Mouse (Mus musculus) liver, embryonic 14.5 days (tissue): ENCODE results near the gene Kdm1a. TPM values are rescaled to one million over a fixed set of nuclear protein-coding genes. Genes with fewer than 3 reads are reported as not detected.

Experiments used
- ATAC-seq: fragments of 200-750 bp; cut with Nextera tagmentation; 2 replicates; pipeline ENCODE4 v1.8.0; 2017; ENCODE audit warnings: moderate number of reproducible peaks, mild to moderate bottlenecking, moderate library complexity; ENCODE audit not compliant: insufficient read depth
- DNase-seq, 3 experiments: peaks; one replicate each; pipeline ENCODE4 v3.0.0-alpha.2; 2012 to 2013; ENCODE audit warnings: low read depth in 3 of 3, low spot score in 3 of 3
- H3K27ac ChIP-seq: fragments of 300-500 bp; sonication (generic); 2 replicates; pipeline ENCODE4 v1.5.1; 2014; ENCODE audit warnings: moderate library complexity, mild to moderate bottlenecking, control low read depth, inconsistent platforms
- H3K27me3 ChIP-seq: fragments of 300-500 bp; sonication (generic); 2 replicates; pipeline ENCODE4 v1.6.1; 2014; ENCODE audit warnings: mild to moderate bottlenecking, low read length, moderate library complexity; ENCODE audit not compliant: control insufficient read depth, insufficient read depth
- H3K36me3 ChIP-seq: fragments of 300-500 bp; sonication (generic); replicated peaks from 2 replicates; pipeline ENCODE4 v1.6.1; 2014; ENCODE audit warnings: low read depth; ENCODE audit not compliant: control insufficient read depth, insufficient read depth
- H3K4me1 ChIP-seq, 2 experiments: fragments of 200-500 bp in 1 of 2; fragments of 300-500 bp in 1 of 2; sonication (generic) in 1 of 2; replicated peaks; 2 replicates each; pipeline ENCODE4 v1.6.1; 2012 to 2014; ENCODE audit warnings: antibody characterized with exemption in 1 of 2, inconsistent platforms in 1 of 2, low read length in 1 of 2; ENCODE audit not compliant: control insufficient read depth in 2 of 2, insufficient read depth in 2 of 2
- H3K4me2 ChIP-seq: fragments of 300-500 bp; sonication (generic); 2 replicates; pipeline ENCODE4 v1.6.1; 2014; ENCODE audit warnings: low read depth, mild to moderate bottlenecking, control low read depth, moderate library complexity
- H3K4me3 ChIP-seq, 2 experiments: fragments of 200-500 bp in 1 of 2; fragments of 300-500 bp in 1 of 2; sonication (generic) in 1 of 2; 2 replicates each; pipeline ENCODE4 v1.5.1; 2012 to 2014; ENCODE audit warnings: low read depth in 2 of 2, low read length in 2 of 2, mild to moderate bottlenecking in 2 of 2, control low read depth in 1 of 2, inconsistent platforms in 1 of 2, moderate library complexity in 1 of 2; ENCODE audit not compliant: insufficient read depth in 1 of 2
- H3K9ac ChIP-seq: fragments of 300-500 bp; sonication (generic); replicated peaks from 2 replicates; pipeline ENCODE4 v1.6.1; 2014; ENCODE audit warnings: mild to moderate bottlenecking, control low read depth, moderate library complexity
- H3K9me3 ChIP-seq: fragments of 300-500 bp; sonication (generic); 2 replicates; pipeline ENCODE4 v1.6.1; 2016; ENCODE audit warnings: low read length, mixed read lengths; ENCODE audit not compliant: control insufficient read depth
- CTCF ChIP-seq: IDR thresholded peaks from 2 replicates; pipeline ENCODE4 v1.5.1; 2016; ENCODE audit warnings: antibody characterized with exemption, low read depth, control low read depth
- EP300 ChIP-seq: IDR thresholded peaks from 2 replicates; pipeline ENCODE4 v1.6.1; 2016; ENCODE audit warnings: antibody characterized with exemption, low read depth
- WGBS: fragments of 180-500 bp; shearing (Covaris S2); extraction: QIAGEN DNeasy Blood & Tissue Kit; methylation state at CpG from one replicate; pipeline ENCODE4 v1.1.7; 2014; ENCODE audit not compliant: insufficient replicate concordance; 5-methylcytosine and 5-hydroxymethylcytosine counted together
- polyA plus RNA-seq, 2 experiments: library from polyadenylated mRNA; depleted of rRNA in 1 of 2; stranded (reverse) in 1 of 2; unstranded in 1 of 2; fragments of >200 nt; fragmentation: Nextera tagmentation in 1 of 2; extraction: Ambion mirVana in 1 of 2; gene quantifications; 2 replicates each; pipeline versions ENCODE4 v1.2.1 to v1.2.3; 2012 to 2014

Gene Kdm1a
- polyA plus RNA-seq, 2 experiments, result 12.0 to 17.8 TPM

DNA sequence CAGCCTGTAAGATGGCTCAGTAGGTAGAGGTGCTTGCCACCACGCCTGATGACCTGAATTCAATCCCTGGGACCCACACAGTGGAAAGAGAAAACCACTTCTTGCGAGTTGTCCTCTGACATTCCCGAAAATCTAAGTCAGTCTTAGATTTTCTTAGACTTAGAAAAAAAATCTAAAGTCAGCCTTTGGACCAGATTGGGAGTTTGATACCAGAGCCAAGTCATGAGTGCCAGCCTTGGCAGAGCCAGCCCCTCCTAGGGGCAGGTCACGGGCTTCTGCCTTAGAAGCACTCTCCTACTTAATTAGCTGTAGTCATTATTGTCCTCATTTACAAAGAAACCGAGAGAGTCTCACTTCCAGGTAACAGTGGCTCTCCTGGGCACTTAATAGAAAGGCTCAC lies 19.4 kb upstream of the Kdm1a start:
- no peak for TF ChIP-seq CTCF
- no peak for TF ChIP-seq EP300
- no peak overlapping the region for H3K4me3 ChIP-seq
- 41% methylated on average over 5 of the region's 5 CpGs for WGBS
- H3K4me1 ChIP-seq, result no peaks in the 10 kb centered on the region; a peak in 1 of 4 replicates
- no peak overlapping the region for H3K27ac ChIP-seq
- no peaks in the 10 kb centered on the region for H3K36me3 ChIP-seq
- H3K4me2 ChIP-seq, result no peak overlapping the region
- H3K9me3 ChIP-seq, result no peaks in the 10 kb centered on the region
- H3K9ac ChIP-seq, result no peak overlapping the region
- DNase-seq (no peak), ATAC-seq (no peak)
- H3K27me3 ChIP-seq, result no peaks in the 10 kb centered on the region

DNA sequence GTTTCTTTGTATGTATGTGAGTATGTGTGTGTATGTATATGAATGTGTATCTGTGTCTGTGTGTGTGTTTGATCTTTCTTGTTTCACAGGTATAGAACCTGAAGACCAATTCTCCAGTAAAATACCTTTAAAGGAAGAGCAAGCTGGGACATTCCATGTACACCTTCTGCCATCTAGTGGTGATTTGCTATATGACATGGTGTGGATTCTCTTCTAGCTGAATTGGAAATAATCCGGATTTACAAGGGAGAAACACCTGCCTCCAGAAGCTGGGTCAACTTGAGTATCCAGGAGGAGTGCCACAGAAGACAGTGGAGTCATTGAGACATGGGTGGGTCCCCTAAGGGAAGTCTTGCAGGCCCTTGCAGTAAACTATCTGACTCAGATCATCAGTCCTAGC lies 18.8 kb upstream of the Kdm1a start:
- H3K27me3 ChIP-seq, result no peaks in the 10 kb centered on the region
- DNase-seq, result peak in 2 of 3 experiments; percentile 28 to 39
- ATAC-seq, result no peak
- WGBS, result 0% methylated on average over 1 of the region's 1 CpGs
- H3K36me3 ChIP-seq, result no peaks in the 10 kb centered on the region
- H3K4me1 ChIP-seq, result no peaks in the 10 kb centered on the region; a peak in 1 of 4 replicates
- H3K27ac ChIP-seq, result no peak overlapping the region
- no peak overlapping the region for H3K4me3 ChIP-seq
- H3K9me3 ChIP-seq, result no peaks in the 10 kb centered on the region
- no peak overlapping the region for H3K9ac ChIP-seq
- no peak overlapping the region for H3K4me2 ChIP-seq
- TF ChIP-seq EP300, result no peak
- peak; percentile 75 for TF ChIP-seq CTCF

DNA sequence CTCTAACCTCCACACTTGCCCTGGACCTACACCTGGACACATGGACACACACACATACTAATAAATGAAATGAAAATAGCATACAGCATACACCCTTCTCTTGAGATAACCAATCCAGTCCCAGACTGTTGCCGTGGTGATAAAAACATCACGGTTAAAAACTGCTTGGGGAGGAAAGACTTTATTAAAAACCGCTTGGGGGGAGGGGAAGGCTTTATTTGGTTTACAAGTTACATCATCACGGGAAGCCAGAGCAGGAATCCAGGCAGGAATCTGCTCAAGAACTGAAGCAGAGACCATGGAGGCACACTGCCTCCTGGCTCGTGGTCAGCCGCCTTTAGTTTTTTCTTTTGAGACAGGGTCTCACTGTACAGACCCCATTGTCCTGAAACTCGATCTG lies 11.1 kb upstream of the Kdm1a start:
- ATAC-seq, result no peak
- WGBS, result 46% methylated on average over 7 of the region's 7 CpGs
- no peaks in the 10 kb centered on the region for H3K36me3 ChIP-seq

DNA sequence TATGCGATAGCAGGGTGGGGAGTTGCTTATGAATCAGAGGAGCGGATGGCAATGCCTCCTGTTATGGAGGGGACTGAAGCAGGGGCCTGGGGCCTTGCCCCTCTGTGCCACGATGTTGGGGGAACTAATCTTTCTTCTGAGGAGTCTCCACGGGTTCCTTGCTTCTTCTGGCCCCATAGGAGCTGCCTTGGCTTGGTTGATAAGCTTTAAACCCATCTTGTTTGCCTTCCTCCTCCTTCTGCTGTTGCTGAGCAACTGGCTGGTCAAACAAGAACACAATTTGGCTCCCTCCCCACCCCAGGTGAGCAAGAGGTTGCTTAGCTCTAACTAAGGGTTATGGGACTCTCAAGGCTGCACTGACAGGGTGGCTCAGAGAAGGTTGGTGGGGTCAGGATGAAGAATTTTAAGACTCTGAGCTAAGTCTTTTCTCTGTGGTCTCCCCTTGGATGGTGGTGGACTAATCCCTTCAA lies 7.9 kb upstream of the Kdm1a start, which contains the start of gene Tex46:
TSS of gene Tex46 (plus strand) at position 51 of the 470 bp plus-strand sequence.
- Histone ChIP-seq H3K9me3 (no peaks in the 10 kb centered on the region), H3K9ac (no peak within 1 kb of the TSS), H3K27ac (no peak within 1 kb of the TSS), H3K27me3 (no peaks in the 10 kb centered on the region), H3K4me1 (no peaks in the 10 kb centered on the region), H3K4me2 (no peak within 1 kb of the TSS), H3K36me3 (no peaks in the 10 kb centered on the region), H3K4me3 (no peak within 1 kb of the TSS)
- 40% methylated on average over 4 of the region's 4 CpGs for WGBS
- no peak for ATAC-seq
- TF ChIP-seq EP300 (no peak), CTCF (no peak)
- DNase-seq, result no peak

More for the DNA sequence above, 11.1 kb upstream of the Kdm1a start:
- DNase-seq, result no peak
- no peak for TF ChIP-seq CTCF
- TF ChIP-seq EP300, result no peak
- Histone ChIP-seq H3K4me3 (no peak overlapping the region), H3K4me2 (no peak overlapping the region), H3K27me3 (no peaks in the 10 kb centered on the region), H3K9me3 (no peaks in the 10 kb centered on the region), H3K4me1 (no peaks in the 10 kb centered on the region), H3K27ac (no peak overlapping the region), H3K9ac (no peak overlapping the region)

DNA sequence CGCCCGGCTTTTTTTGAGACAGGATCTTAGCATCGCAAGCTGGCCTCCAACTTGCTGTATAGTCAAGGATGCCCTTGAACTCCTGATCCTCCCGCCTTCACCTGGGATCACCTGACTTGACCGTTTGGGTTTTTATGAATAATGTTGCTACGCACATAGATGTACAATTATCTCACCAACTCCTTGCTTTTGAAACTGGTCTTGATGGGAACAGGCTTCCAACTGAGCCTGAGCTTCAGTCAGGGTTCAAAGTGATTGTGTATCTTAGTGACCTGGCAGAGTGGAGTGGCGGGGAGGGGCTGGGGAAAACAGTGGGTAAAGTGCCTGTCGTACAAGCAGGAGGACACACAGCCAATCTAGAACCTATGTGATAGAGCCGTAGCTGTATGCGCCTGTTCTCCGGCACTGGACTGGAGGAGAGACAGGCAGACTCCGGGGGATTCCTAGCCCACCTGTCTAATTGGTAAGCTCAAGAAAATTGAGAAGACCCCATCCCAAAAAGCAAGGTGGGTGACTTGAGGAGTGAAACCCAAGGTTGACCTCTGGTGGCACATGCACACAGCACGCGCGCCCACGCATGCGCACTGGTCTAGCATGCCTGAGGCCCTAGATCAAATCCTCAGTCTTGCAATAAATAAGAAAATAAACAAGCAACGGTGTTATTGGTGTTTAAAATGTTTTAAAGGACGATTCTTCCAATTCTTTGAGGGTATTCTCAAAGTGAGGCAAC lies 3.4 kb upstream of the Kdm1a start:
- 78% methylated on average over 19 of the region's 19 CpGs for WGBS
- H3K4me1 ChIP-seq, result peaks cover 2 to 8% of the 10 kb centered on the region in 2 experiments
- H3K9me3 ChIP-seq, result no peaks in the 10 kb centered on the region
- no peak overlapping the region for H3K4me2 ChIP-seq
- H3K27ac ChIP-seq, result no peak overlapping the region
- H3K27me3 ChIP-seq, result no peaks in the 10 kb centered on the region
- H3K9ac ChIP-seq, result no peak overlapping the region
- no peak for ATAC-seq
- H3K36me3 ChIP-seq, result no peaks in the 10 kb centered on the region
- no peak overlapping the region for H3K4me3 ChIP-seq
- no peak for DNase-seq
- TF ChIP-seq EP300 (no peak), CTCF (no peak)
